Mouse (Mus musculus): ENCODE measurements around the gene Clec2i. TPM values are rescaled to one million over a fixed set of nuclear protein-coding genes. Genes with fewer than 3 reads are reported as not detected.

The Clec2i gene
- polyA plus RNA-seq, 1 experiment: not detected

DNA sequence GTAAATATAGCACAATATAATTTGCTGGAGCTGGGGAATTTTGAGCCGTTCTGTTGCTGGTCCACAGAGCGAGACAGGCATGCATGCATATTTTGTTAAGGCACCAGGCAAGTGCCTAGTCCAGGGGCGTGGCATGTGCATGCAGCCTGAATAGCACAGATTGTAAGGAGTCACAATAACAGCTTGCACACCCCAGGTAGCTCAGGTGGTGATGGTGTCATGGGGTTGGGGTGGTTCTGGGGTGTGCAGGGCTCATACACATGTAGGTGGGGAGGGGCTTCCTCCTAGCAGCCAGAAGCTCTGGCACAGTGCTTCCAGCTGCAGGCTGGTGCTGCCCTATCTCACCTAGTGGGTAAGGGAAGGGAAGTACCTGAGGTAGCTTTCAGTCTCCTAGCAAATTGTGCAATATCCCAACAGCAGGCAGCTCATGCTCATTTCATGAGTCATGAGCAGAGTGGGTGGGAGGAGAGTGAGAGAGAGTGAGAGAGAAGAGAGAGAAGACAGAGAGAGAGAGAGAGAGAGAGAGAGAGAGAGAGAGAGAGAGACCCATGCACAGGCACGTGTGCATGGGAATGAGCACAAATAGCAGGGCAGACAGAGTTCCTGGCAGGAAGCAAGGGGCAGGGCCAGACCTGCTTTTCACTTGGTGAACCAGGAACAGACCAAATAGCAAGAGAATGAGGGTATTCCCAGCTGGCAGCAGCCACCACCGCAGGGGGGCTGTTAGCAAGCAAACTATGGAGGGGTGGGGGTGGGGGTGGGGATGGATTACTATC, 54.4 kb downstream of the Clec2i start:
- no peak overlapping the region for H3K4me3 ChIP-seq (ENCODE audit: insufficient read depth, poor library complexity, severe bottlenecking)
- H3ac ChIP-seq (ENCODE audit: control insufficient read depth, insufficient read length, low read depth): no peak overlapping the region
- H3K36me3 ChIP-seq (ENCODE audit: control insufficient read depth, insufficient read depth): no peaks in the 10 kb centered on the region
- H3K27me3 ChIP-seq (ENCODE audit: control insufficient read depth, insufficient read depth, insufficient read length): no peaks in the 10 kb centered on the region
- H3K79me2 ChIP-seq (ENCODE audit: control insufficient read depth, insufficient read depth): no peaks in the 10 kb centered on the region
- H3K79me3 ChIP-seq (ENCODE audit: low read depth): no peaks in the 10 kb centered on the region
- TF ChIP-seq MYOG (IDR thresholded peaks at IDR 0.05; ENCODE audit: control insufficient read depth, extremely low read depth, insufficient read length): no peak
- TF ChIP-seq MAX (IDR thresholded peaks at IDR 0.05): no peak

DNA sequence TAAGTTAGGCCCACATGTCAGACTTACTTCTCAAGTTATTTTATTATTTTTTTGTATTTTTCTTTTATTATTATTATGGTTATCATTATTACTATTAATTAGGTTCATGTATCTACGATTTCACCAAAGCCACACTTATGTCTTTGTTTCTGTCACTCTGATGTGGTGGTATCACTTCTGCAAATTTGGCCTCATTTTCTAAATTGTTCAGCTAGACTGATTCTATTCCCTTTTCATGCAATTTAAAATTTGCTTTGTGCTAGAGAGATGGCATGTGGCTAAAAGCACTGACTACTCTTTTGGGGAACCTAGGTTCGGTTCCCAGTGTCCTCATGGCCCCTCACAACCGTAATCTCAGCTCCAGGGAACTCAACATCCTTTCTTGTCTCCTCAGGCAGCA, 58.2 kb downstream of the Clec2i start:
- Histone ChIP-seq H3K36me3 (ENCODE audit: control insufficient read depth, insufficient read depth) (no peaks in the 10 kb centered on the region), H3K79me3 (ENCODE audit: low read depth) (no peaks in the 10 kb centered on the region), H3K79me2 (ENCODE audit: control insufficient read depth, insufficient read depth) (no peaks in the 10 kb centered on the region)

More for the DNA sequence above, 58.2 kb downstream of the Clec2i start:
- Histone ChIP-seq H3ac (ENCODE audit: control insufficient read depth, insufficient read length, low read depth) (no peak overlapping the region), H3K27me3 (ENCODE audit: control insufficient read depth, insufficient read depth, insufficient read length) (no peaks in the 10 kb centered on the region), H3K4me3 (ENCODE audit: insufficient read depth, poor library complexity, severe bottlenecking) (no peak overlapping the region)
- no peak for TF ChIP-seq MYOD1 (IDR thresholded peaks at IDR 0.05; ENCODE audit: control insufficient read depth, insufficient read length, low read depth)
- TF ChIP-seq FOSL1 (IDR thresholded peaks at IDR 0.05; ENCODE audit: insufficient read depth, low read length, poor library complexity, severe bottlenecking): no peak
- no peak for TF ChIP-seq MYOG (IDR thresholded peaks at IDR 0.05; ENCODE audit: control insufficient read depth, extremely low read depth, insufficient read length)
- no peak for TF ChIP-seq CEBPB (IDR thresholded peaks at IDR 0.05; ENCODE audit: low read depth)
- no peak for TF ChIP-seq USF1 (IDR thresholded peaks at IDR 0.05; ENCODE audit: low read depth)
- TF ChIP-seq CTCF (IDR thresholded peaks at IDR 0.05; ENCODE audit: control insufficient read depth, insufficient read depth, insufficient read length): no peak
- TF ChIP-seq MAX (IDR thresholded peaks at IDR 0.05): no peak

Small RNA genes within 50 kb of the gene (microRNA-seq; reads per million reads assigned to microRNA genes)
- gene Gm27336 (ENCODE audit: borderline microRNAs expressed): not detected

Other genes with a start within 250 kb of the Clec2i start
- not detected for gene Clec2h, start 225.2 kb upstream of the Clec2i start, polyA plus RNA-seq (2012; fragmentation: generic; extraction: Trizol)
- not detected for gene Klrb1, start 164.5 kb upstream of the Clec2i start, polyA plus RNA-seq (2012; fragmentation: generic; extraction: Trizol)
- not detected for gene Klrb1c, start 98.4 kb upstream of the Clec2i start, polyA plus RNA-seq (2012; fragmentation: generic; extraction: Trizol)
- gene Gm44511, start 61.3 kb upstream of the Clec2i start, polyA plus RNA-seq (2012; fragmentation: generic; extraction: Trizol): not detected
- not detected for gene Klrb1b, start 61.3 kb upstream of the Clec2i start, polyA plus RNA-seq (2012; fragmentation: generic; extraction: Trizol)
- gene BC035044, start 3.5 kb downstream of the Clec2i start, polyA plus RNA-seq (2012; fragmentation: generic; extraction: Trizol): not detected
- gene Clec2g, start 46.8 kb downstream of the Clec2i start, polyA plus RNA-seq (2012; fragmentation: generic; extraction: Trizol): not detected
- gene Klrb1f, start 158.3 kb downstream of the Clec2i start, polyA plus RNA-seq (2012; fragmentation: generic; extraction: Trizol): not detected
- not detected for gene Clec2e, start 213.3 kb downstream of the Clec2i start, polyA plus RNA-seq (2012; fragmentation: generic; extraction: Trizol)

Measured in C2C12 (cell line).